ENCODE assay signal across 9 mouse cellular contexts in the genomic region with DNA sequence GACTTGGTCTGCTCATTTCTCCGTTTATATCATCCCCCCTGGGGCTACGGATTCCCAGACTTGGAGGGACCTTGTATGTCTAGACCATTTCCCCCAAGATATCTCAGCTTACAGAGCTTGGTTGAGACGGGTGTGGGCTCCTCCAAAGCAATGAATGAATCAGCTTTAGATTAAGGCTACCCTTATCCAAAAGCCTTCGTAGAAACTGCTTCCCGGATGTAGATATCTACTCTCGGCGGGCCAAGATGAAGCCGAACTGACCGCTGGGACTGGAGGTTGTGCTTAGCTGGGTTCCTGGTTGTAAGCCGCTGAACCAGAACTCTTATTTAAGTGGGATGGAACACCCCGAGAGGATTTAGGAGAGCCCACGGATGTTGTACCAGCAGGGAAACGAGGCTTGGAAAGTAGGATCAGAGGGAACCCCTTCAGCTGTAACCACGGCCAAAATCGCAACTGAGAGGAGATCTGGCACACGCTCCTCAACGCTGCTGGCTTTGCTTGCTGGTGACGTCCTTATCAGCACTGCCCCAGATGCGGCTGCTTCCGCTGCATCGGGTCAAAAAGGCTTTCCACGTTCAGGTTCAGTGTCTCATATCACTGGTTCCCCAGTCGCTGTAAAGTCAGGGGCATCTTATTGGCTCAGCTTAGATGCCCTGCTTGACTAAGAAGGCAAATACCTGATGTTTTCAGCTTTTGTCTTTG. TPM values are rescaled to one million over a fixed set of nuclear protein-coding genes. Genes with fewer than 3 reads are reported as not detected.
DNase-seq lines count a peak whose midpoint lies in the region; ATAC-seq lines count a peak whose summit lies in the region.
"Had no signal": no experiment of that assay in that cellular context is flagged by ENCODE, and none has a peak within 500 bp of the region (broad histone marks: within the 10 kb centered on the region; RNA-seq: fewer than 3 reads in every experiment).

No protein-coding gene starts in this region.

- H3K9ac ChIP-seq in lung, embryonic 15.5 days: 0 out of 2 replicates have a peak overlapping the region, but pooled peaks have one; percentile 15
- H3K9ac ChIP-seq: limb, embryonic 13.5 days had no signal

- H3K36me3 ChIP-seq in lung, embryonic 15.5 days: no peaks in the 10 kb centered on the region
- H3K36me3 ChIP-seq: limb, embryonic 13.5 days had no signal

- intact Hi-C loops in heart, postnatal 36 days (cut with DNase I): no loop called here

- no peaks in the 10 kb centered on the region for H3K9me3 ChIP-seq in lung, embryonic 15.5 days
- H3K9me3 ChIP-seq: limb, embryonic 13.5 days had no signal

- H3K4me3 ChIP-seq in lung, embryonic 15.5 days: peak overlapping the region; percentile 14
- H3K4me3 ChIP-seq: limb, embryonic 13.5 days had no signal

- H3K4me1 ChIP-seq in lung, embryonic 15.5 days: peaks cover 60% of the 10 kb centered on the region

- 43% methylated on average over 23 of the region's 23 CpGs for WGBS in lung, embryonic 15.5 days

- peak overlapping the region; percentile 36 for H3K4me2 ChIP-seq in lung, embryonic 15.5 days
- H3K4me2 ChIP-seq: limb, embryonic 13.5 days had no signal

- ATAC-seq in lung, embryonic 15.5 days (ENCODE audit: borderline replicate concordance, extremely low read depth, low FRiP score, low TSS enrichment): no peak

- peak; percentile 68 to 69 for DNase-seq in B cell, adult 2 months
- DNase-seq in T-cell, adult 2 months (ENCODE audit: low spot score): peak; percentile 28
- DNase-seq in heart, postnatal 36 days: peak; percentile 66 to 73
- DNase-seq in cerebellum, adult 9-11 months: no peak
- DNase-seq in cerebellum, postnatal 25 days: no peak
- no peak for DNase-seq in layer of hippocampus, adult 11-12 months (ENCODE audit: low spot score)
- no peak for DNase-seq in retina, embryonic 14.5 days (ENCODE audit: low spot score)

- H3K27ac ChIP-seq in lung, embryonic 15.5 days: peak overlapping the region; percentile 96
- H3K27ac ChIP-seq: limb, embryonic 13.5 days had no signal

- no peaks in the 10 kb centered on the region for H3K27me3 ChIP-seq in lung, embryonic 15.5 days

RNA-seq across cellular contexts. Expression of a gene that starts 5.9 kb away (rescaled TPM):
- total RNA-seq in heart, postnatal 36 days (2021): under 1 TPM; 0.14 to 0.92 TPM
- polyA plus RNA-seq in lung, embryonic 15.5 days (2015; fragmentation: Nextera tagmentation; extraction: Ambion mirVana): 8.1 and 10.7 TPM in 2 replicates

RNA-seq across cellular contexts. Expression of a gene that starts 26.7 kb away (rescaled TPM):
- 10 to 100 TPM; 71.9 to 78.4 TPM for total RNA-seq in heart, postnatal 36 days (2021)
- 541 and 580 TPM in 2 replicates for polyA plus RNA-seq in lung, embryonic 15.5 days (2015; fragmentation: Nextera tagmentation; extraction: Ambion mirVana)

RNA-seq across cellular contexts. Expression of a gene that starts 29.2 kb away (rescaled TPM):
- not detected for total RNA-seq in heart, postnatal 36 days (2021)
- polyA plus RNA-seq in lung, embryonic 15.5 days (2015; fragmentation: Nextera tagmentation; extraction: Ambion mirVana): 0.24 and 0.47 TPM in 2 replicates

RNA-seq across cellular contexts. Expression of a gene that starts 44.9 kb away (rescaled TPM):
- total RNA-seq in heart, postnatal 36 days (2021): under 1 TPM; 0.75 to 0.76 TPM
- 21.7 and 22.5 TPM in 2 replicates for polyA plus RNA-seq in lung, embryonic 15.5 days (2015; fragmentation: Nextera tagmentation; extraction: Ambion mirVana)

RNA-seq across cellular contexts. Expression of a gene that starts 51.4 kb away (rescaled TPM):
- 1 to 10 TPM; 1.1 to 1.5 TPM for total RNA-seq in heart, postnatal 36 days (2021)
- polyA plus RNA-seq in lung, embryonic 15.5 days (2015; fragmentation: Nextera tagmentation; extraction: Ambion mirVana): 0.31 and 0.51 TPM in 2 replicates

Comparison
In these comparisons a context has a peak if more than half of its experiments do, and no peak if none do; other contexts are left out.
1. DNase-seq: peak in B cell, adult 2 months (2 of 2), T-cell, adult 2 months (single experiment) and heart, postnatal 36 days (2 of 2); none in cerebellum, adult 9-11 months (single experiment), cerebellum, postnatal 25 days (0 of 2), layer of hippocampus, adult 11-12 months (single experiment) and retina, embryonic 14.5 days (single experiment).